Mouse (Mus musculus) frontal cortex, postnatal 14 days (tissue): ENCODE results near the gene Mrpl2.

Experiments
- DNase-seq, 2 experiments: peaks; one replicate each; pipeline ENCODE4 v3.0.0; 2022; ENCODE audit warnings: low spot score in 2 of 2

Mrpl2 gene

DNA sequence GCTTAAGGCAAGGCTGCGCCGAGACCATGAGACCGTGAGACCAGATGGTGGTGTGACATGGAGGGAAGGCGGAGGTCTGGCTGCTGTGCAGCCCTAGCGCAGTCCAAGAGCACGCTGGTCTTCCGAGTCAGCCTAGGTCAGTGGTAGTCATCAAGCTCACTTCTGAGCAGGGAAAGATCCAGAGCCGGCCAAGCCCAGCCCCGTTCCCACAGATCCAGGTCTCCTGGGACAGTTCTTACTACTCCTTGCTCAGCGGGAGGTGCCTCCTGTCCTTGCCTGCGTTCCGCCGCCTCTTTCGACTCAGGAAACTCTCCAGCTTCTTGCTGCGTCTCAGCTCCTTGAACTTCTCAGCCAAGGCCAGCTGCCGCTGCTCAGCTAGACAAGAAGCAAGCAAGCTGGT, 21.7 kb downstream of the Mrpl2 start:
- DNase-seq = no peak

DNA sequence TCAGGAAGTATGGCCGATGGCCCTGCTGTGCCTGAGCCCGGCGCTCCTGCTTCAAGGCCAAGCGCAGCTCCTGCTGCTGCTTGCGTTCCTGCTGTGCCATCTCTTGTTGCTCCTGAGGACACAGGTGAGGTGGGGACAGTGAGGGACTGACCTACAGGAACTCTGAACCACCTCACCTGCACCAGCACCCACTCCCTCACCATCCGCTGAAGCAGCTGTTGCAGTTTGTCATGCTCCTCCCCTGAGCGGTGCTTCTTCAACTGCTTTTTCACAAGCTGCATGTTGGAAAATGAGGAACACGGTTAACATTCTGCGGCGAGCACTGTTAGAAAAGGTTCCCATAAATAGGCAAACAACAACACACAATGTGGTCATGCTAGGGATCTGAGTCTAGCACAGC, 23.9 kb downstream of the Mrpl2 start:
- DNase-seq = no peak

DNA sequence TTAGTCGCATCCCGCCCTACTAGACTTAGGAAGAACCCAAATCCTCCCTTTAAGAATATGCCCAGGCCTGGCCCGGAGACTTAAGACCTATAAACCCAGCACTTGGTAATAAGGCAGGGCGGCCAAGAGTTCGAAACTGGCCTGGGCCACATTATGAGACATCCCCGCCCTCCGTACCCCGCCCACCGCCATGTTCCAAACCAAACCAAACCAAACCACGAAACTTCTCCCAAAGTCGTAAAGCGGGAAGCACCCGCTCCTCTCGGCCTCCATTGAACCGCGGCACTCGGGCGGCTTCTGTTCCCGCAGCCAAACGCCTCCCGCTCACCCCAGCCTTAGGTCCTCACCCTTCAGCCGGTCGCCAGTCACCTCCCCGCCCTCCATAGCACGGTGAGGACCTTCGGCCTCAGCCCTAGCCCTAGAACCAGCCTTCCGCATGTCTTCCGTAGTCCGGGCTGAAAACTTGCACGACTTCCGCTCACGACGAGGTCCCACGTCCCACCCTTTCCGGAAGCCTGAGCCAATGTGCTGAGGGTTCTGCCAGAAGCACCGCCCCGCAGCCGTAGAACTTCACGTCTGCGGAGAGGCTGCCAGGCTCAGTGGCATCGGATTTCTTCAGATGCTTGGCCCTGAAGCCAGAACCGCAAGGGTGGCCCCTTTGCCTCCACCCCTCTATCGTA, 28.0 kb downstream of the Mrpl2 start, which contains the start of gene Rrp36:
Gene Rrp36 (minus strand): TSS at position 503 of the 680 bp plus-strand sequence.
- peak; percentile 79 to 85 for DNase-seq

DNA sequence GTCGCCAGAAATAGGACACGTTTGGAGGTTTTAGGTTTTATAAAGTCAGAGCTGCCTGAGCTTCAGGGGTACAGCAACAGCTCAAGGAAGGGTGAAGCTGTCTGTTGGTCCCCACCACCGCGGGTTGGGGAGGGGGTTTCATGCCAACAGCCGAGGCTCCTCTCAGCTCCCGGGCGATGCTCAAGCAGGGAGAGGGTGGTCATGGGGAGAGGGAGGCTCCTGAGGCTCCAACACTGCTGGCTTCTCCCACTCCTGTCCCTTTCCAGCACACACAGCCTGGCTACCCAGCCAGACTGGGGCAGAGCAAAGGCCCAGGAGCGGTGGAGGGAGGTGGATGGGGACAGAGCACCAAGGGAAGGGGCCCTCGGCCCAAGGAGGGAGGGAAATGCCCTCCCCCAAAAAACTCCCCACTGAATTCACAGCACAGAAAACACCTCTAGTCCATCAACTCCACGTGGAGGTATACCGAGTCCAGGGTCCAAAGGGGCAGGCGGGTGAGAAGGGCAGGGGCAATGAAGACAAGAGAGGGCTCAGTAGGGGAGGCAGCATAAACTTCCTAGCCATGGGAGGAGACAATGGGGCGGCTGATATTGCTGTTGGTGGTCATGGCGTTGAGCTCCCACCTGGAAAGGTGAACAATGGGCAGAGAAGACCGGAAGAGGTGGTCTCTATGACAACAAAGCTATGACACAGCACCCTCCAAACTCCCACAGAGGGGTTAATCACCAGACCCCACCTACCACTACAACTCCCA, 28.7 kb downstream of the Mrpl2 start:
- no peak for DNase-seq

DNA sequence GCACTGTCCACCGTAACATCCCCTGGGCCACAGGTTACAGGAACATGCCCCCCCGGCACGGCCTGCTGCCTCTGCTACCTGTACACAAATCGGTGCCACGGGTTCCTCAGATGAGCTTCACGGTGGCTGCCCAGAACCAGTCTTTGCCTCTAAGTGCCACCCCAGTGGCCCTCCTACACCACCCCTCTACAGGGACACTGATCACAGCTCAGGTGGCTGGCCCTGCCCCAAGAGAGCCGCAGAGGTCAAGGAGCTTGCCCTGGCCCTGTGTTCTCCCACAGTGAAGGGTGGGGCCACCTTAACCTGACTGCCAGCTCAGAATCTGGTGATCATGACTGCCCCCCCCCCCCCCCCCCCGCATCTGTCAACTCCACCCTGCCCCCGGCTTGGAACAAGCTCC, 32.4 kb downstream of the Mrpl2 start, which contains the start of gene Mea1:
Gene Mea1 (plus strand): TSS at position 378 of the 400 bp plus-strand sequence.
- no peak for DNase-seq

DNA sequence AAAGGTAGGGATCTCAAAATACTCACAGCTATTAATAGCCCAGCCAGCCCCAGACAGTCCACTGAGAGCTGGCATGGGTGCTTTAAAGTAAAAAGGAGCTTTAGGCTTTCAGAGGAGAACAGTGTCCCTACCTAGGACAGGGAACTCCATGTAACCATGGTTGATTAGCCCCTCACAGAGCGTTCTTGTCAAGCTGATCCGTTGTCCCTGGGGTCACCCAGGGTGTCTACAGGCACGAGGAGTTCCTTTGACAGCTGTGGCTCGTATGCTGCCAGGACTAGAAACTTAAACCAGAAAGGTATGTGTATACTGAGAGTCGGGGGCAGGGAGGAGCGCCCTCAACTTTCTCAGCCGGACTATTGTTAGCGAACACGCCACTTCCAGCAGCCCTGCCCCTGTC, 32.9 kb downstream of the Mrpl2 start:
- no peak for DNase-seq

DNA sequence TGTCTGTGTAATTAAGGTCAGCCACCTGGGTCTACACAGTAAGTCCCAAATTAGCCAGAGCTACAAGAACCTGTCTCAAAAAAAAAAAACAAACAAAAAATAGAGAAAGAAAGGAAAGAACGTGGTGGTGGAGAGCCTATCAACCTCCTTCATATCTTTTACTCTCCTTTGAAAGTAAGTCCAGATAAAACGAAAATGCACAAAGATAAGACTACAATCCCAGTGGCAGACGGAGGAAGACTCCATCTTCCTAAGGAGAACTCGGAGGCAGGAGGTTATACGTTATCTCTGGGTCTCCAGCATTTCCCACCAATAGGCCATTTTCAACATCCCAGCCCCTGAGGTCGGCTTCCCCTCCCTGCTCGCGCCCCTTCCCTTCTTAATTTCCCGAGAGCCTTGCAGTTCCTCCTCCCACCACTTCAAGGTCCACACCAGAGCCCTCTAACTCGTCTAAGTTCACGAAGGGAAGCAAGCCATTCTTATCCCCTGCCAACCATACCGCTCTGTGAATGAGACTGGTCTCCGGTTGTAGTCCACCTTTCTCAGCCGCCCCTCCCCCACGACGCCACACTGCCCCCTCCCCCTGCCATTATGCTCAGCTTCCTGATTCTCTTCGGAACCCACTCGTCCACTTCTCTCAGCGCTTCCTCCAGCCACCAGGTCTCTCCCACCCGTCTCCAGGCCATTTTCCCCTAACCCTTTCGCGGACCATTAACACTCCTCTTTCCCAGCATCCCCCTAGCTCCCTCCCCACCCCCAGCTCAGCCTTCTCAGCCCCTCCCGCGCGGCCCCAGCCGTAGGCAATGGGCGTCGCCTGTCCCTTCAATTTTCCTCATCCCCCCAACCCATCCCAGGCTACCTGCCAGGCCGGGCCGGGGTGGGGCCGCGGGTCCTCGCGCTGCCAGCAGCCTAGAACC, 34.1 kb downstream of the Mrpl2 start:
- peak in 1 of 2 experiments; percentile 37 for DNase-seq

DNA sequence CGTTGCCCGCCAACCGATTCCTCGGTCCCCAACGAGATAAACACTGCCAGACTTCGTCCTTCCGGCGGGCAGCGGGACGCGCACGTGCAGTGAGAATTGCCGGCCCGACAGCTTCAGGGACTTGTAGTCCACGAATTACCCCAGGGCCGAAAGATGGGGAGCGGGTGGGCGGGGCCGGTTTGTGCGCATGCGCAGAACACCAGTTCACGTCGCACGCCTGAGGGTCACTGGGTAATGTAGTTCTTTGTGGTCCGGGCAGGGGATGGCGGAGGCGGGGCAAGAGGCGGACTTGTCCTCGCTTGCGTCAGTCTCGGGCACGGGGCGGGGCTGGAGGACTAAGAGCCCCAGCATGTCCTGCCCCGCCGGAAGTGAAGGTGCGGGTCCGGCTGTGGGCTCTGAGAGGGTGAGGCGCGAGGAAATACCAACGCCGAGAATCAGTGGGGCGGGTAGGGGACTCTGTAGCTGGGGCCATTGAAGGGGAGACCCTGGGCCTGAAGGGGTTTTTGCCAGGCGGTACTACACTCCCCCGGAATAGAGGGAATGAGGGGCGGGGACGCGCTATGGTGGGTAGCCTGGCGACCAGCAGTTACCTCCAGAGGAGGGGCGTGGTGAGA, 34.8 kb downstream of the Mrpl2 start, which contains the start of gene Klhdc3:
Gene Klhdc3 (minus strand): TSS at position 155 of the 614 bp plus-strand sequence.
- DNase-seq = peak; percentile 94 to 95

DNA sequence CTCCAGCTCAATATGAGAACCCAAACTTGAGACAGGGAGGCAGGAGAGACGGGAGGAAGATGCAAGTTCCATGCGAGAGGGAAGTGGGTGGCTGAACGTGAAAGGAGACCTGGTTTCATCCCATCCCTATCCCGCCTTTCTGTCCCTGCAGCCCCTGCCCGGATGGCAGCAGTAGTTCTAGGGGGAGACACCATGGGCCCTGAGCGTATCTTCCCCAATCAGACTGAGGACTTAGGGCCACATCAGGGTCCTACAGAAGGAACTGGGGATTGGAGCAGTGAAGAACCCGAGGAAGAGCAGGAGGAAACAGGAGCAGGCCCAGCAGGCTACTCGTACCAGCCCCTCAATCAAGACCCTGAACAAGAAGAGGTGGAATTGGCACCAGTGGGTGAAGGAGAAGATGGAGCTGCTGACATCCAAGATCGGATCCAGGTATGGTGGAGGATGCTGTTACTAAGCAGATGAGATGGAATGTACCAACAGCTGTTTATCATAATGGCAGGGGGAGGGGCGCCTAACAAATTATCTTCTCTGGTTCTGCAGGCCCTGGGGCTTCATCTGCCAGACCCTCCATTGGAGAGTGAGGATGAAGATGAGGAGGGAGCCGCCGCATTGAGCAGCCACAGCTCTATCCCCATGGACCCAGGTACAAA, 35.6 kb downstream of the Mrpl2 start:
- DNase-seq = no peak

DNA sequence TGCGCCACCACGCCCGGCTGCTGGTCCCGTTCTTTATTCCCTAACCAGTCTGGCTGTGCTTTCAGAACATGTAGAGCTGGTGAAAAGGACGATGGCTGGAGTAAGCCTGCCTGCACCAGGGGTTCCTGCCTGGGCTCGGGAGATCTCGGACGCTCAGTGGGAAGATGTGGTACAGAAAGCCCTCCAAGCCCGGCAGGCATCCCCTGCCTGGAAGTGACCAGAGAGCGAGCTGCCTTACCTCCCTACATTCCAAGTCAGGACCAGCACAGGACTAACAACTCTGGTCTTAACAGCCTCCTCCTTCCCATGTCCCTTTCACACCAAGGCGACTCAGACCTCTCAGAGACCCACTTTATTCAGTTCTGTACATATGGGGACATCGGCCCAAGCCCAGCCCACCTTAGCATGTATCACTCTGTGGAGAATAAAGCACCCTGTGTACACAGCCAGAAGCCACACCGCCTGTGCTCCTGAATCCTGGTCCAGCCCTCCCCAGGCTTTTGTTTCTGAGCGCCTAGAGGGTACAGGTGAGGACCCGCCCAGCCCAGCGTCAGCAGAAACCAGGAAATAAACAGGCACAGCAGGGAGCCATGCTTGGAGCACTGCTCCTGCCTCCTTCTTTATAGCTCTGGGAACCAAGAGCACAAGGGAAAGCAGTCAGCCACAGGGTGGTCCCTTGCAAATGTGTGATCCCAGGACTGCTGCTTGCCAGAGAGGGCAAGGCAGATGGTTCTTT, 36.8 kb downstream of the Mrpl2 start:
- no peak for DNase-seq

DNA sequence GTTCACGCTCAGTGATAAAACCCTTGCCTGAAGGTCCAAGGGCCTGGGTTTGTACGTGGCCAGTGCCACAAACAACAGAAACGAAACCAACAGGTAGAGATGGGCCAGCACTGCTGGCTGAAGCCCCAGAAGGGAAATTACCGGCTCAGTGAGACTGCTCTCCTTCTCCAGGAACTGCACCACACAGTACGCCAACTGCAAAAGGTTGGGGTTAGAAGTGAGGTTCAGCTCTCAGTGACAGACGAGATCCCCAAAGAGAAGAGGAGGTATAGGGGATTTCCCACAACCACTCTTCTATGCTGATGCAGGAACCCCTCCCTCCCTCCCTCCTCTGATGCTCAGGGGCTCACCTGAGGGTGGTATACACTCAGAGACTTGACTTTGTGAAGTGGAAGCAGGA, 39.9 kb downstream of the Mrpl2 start:
- DNase-seq = no peak

DNA sequence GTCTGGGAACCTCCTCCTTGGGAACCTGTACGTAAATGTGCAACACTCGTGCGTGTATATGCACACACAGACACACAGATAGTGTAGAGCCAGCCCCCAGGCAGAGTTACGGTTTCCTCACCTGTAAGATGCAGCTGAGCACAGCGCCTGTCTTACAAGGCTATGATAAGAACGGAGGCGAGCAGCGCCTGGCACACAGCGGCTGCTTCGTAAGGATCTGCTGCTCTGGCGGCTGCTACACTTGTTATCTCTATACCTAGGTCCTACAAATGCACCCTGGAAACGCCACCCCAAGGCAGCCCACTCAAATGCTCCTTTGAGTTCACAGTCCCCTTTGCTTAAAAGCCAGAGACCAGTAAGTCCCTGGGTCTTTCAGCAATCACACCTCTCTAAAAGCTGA, 44.6 kb downstream of the Mrpl2 start:
- no peak for DNase-seq

DNA sequence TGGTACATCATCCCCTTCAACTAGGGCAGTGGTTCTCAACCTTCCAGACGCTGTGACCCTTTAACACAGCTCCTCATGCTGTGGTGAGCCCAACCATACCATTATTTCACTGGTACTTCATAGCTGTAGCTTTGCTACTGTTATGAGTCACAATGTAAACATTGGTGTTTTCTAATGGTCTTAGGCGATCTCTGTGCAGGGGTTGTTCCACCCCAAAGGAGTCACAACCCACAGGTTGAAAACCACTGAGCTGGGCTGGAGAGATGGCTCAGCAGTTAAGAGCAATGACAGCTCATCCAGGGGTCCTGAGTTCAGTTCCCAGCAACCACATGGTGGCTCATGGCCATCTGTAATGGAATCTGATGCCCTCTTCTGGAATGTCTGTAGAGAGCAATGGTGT, 45.4 kb downstream of the Mrpl2 start:
- DNase-seq = no peak

DNA sequence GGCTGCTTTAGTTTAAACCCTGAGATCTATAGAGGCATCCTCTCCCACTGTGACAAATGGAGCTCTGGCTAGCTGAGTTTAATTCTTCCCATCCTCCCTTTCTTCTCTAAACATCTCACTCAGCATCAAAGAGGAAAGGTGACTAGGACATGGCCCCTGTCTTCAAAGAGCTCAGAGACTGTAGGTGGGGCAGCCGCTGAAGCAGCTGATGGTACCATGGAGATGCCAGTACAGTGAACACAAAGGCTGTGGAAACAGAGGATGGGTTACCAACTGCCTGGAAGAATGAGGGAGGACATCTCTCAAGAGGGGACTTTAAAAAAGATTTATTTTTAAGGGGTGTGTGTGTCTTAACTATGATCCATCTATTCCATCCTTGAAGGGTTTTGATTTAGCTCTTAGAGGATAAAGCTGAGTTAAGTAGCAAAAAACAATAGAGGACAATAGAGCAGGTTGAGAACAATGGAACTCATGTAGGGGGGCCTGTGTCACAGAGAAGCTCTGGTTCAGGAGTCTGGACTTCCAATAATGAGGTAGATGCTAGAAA, 48.6 kb downstream of the Mrpl2 start:
- no peak for DNase-seq

DNA sequence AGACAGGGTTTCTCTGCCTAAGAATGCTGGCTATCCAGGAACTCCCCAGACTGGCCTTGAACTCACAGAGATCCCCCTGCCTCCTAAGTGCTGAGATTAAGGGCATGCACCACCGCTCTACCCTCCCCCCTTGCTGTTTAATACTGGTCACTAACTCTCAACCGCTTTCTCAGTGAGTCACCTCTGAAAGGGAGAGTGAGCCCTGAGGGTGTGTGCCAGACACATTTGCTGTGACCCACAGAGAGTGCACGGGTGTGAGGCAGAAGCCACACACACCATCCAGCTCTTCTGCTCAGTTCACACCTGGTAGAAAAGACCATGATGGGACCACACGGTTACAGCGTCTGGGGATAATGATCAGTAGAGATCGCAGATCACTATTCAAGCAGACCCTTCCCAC, 52.5 kb downstream of the Mrpl2 start:
- DNase-seq = no peak

DNA sequence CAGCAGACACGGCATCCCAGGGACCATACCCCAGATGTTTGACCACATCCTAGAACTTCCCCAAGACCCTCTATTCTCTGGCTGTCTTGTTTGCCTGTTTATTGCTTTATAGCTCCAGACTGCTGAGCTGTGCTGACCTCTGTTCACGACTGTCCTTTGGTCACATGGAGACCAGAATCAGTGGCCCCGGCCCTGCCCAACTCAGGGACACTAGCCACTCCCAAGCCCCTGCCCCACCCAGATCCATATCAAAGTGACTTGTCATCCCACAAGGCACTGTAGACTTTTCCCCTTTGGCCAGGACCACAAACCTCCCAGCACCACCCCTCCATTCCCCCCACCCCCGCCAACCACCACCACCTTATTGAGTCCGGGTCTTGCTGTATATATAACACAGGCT, 53.2 kb downstream of the Mrpl2 start:
- no peak for DNase-seq
